Mouse (Mus musculus) heart, postnatal 0 days (tissue): ENCODE results near the gene Ankrd42. TPM values are rescaled to one million over a fixed set of nuclear protein-coding genes. Genes with fewer than 3 reads are reported as not detected.

ENCODE experiments used
- ATAC-seq: fragments of 200-750 bp; cut with Nextera tagmentation; 2 replicates; pipeline ENCODE4 v1.8.0; 2017; ENCODE audit warnings: low read depth, moderate number of reproducible peaks, moderate library complexity; ENCODE audit not compliant: insufficient read depth
- DNase-seq: peaks from one replicate; pipeline ENCODE4 v3.0.0-alpha.2; 2016; ENCODE audit warnings: low spot score
- H3K27ac ChIP-seq: fragments of 300-500 bp; sonication (generic); 2 replicates; pipeline ENCODE4 v1.5.1; 2014; ENCODE audit warnings: low read depth, mild to moderate bottlenecking
- H3K27me3 ChIP-seq: fragments of 300-500 bp; sonication (generic); 2 replicates; pipeline ENCODE4 v1.6.1; 2014; ENCODE audit warnings: low read length, mixed read lengths; ENCODE audit not compliant: control insufficient read depth, insufficient read depth
- H3K36me3 ChIP-seq: fragments of 300-500 bp; sonication (generic); replicated peaks from 2 replicates; pipeline ENCODE4 v1.6.1; 2014; ENCODE audit warnings: low read length, mixed read lengths; ENCODE audit not compliant: control insufficient read depth, insufficient read depth
- H3K4me1 ChIP-seq: fragments of 300-500 bp; sonication (generic); 2 replicates; pipeline ENCODE4 v1.6.1; 2014; ENCODE audit warnings: antibody characterized with exemption; ENCODE audit not compliant: control insufficient read depth, insufficient read depth
- H3K4me2 ChIP-seq: fragments of 300-500 bp; sonication (generic); 2 replicates; pipeline ENCODE4 v1.6.1; 2014; ENCODE audit warnings: low read depth, mild to moderate bottlenecking, low read length, moderate library complexity
- H3K4me3 ChIP-seq: fragments of 300-500 bp; sonication (generic); 2 replicates; pipeline ENCODE4 v1.5.1; 2014; ENCODE audit warnings: low read depth, low read length
- H3K9ac ChIP-seq: fragments of 300-500 bp; sonication (generic); replicated peaks from 2 replicates; pipeline ENCODE4 v1.6.1; 2014; ENCODE audit warnings: low read depth, low read length, mixed read lengths
- H3K9me3 ChIP-seq: fragments of 300-500 bp; sonication (generic); replicated peaks from 2 replicates; pipeline ENCODE4 v1.6.1; 2016; ENCODE audit warnings: low read length; ENCODE audit not compliant: control insufficient read depth
- CTCF ChIP-seq: IDR thresholded peaks from 2 replicates; pipeline ENCODE4 v1.5.1; 2016; ENCODE audit warnings: antibody characterized with exemption, control low read depth, low read depth
- EP300 ChIP-seq: IDR thresholded peaks from 2 replicates; pipeline ENCODE4 v1.6.1; 2016; ENCODE audit warnings: antibody characterized with exemption, low read depth
- WGBS: fragments of 180-500 bp; shearing (Covaris S2); extraction: QIAGEN DNeasy Blood & Tissue Kit; methylation state at CpG from one replicate; pipeline ENCODE4 v1.1.7; 2014; 5-methylcytosine and 5-hydroxymethylcytosine counted together
- polyA plus RNA-seq: library from polyadenylated mRNA; unstranded; fragments of >200 nt; fragmentation: Nextera tagmentation; extraction: Ambion mirVana; gene quantifications from 2 replicates; pipeline ENCODE4 v1.2.1, GENCODE M21; 2015
- total RNA-seq: library from RNA; depleted of rRNA; stranded (reverse); fragments of >200 nt; gene quantifications from 2 replicates; pipeline ENCODE4 v1.2.3, GENCODE M21; 2014; ENCODE audit warnings: low replicate concordance; rRNA removed

Gene Ankrd42
- total and polyA plus RNA-seq, 2 experiments from 2014 or later, result 1.5 to 1.6 TPM

DNA sequence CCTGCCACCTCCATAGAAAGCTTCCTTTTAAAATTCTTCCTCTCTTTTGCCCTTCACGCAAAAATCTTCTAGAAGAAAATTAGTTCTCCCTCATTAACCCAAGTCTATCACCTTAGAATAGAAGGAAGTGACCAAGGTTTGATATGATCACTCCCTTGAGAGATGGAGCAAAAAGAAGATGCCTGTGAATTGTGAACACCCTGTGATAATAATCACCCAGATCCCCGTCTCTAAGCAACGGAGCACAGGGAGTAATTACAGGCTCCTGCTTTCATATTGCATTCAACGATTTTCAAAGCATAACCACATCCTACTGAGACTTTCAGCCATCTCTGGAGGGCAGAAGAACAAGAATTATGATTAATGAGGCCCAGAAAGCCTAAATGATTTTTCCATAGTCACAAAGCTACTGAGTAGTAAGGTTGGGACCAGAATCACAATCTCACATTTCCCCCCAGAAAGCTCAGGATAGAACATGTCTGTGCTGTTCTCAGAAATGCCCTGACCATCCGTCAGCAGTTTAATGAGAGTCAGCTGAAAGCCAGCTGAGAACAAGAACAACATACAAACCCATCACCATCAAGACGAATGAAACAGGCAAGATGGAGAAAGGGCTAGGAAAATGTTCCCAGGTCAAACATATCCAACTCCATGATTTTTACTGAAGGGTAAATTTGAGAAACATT is 104.4 kb downstream of the Ankrd42 start:
- no peak for ATAC-seq
- H3K4me1 ChIP-seq, result no peaks in the 10 kb centered on the region

More for the DNA sequence above, 104.4 kb downstream of the Ankrd42 start:
- H3K36me3 ChIP-seq, result no peaks in the 10 kb centered on the region
- no peak overlapping the region for H3K9ac ChIP-seq
- H3K27me3 ChIP-seq, result no peaks in the 10 kb centered on the region
- H3K4me2 ChIP-seq, result no peak overlapping the region
- DNase-seq, result no peak
- H3K27ac ChIP-seq, result no peak overlapping the region
- H3K9me3 ChIP-seq, result no peaks in the 10 kb centered on the region
- WGBS, result 62% methylated on average over 6 of the region's 6 CpGs
- H3K4me3 ChIP-seq, result no peak overlapping the region
- TF ChIP-seq CTCF (no peak), EP300 (no peak)

Other genes starting within 250 kb of the Ankrd42 start
- 13.8 and 36.2 TPM in 2 replicates for gene Ccdc90b, start 76.0 kb downstream of the Ankrd42 start, total RNA-seq
- 62.0 and 63.9 TPM in 2 replicates for gene Ccdc90b, start 76.0 kb downstream of the Ankrd42 start, polyA plus RNA-seq
- 10.6 and 26.2 TPM in 2 replicates for gene Pcf11, start 32.8 kb upstream of the Ankrd42 start, total RNA-seq
- 9.6 and 10.5 TPM in 2 replicates for gene Pcf11, start 32.8 kb upstream of the Ankrd42 start, polyA plus RNA-seq
- gene Rab30, start 104.5 kb upstream of the Ankrd42 start, total RNA-seq, result 2.7 and 6.1 TPM in 2 replicates
- 7.2 and 7.3 TPM in 2 replicates for gene Rab30, start 104.5 kb upstream of the Ankrd42 start, polyA plus RNA-seq
- gene Ddias, start 237.1 kb upstream of the Ankrd42 start, total RNA-seq, result 3.5 and 7.5 TPM in 2 replicates
- gene Ddias, start 237.1 kb upstream of the Ankrd42 start, polyA plus RNA-seq, result 3.1 and 3.4 TPM in 2 replicates
- 33.7 and 44.8 TPM in 2 replicates for gene Prcp, start 237.3 kb upstream of the Ankrd42 start, total RNA-seq
- 18.3 and 18.6 TPM in 2 replicates for gene Prcp, start 237.3 kb upstream of the Ankrd42 start, polyA plus RNA-seq